Mouse (Mus musculus) heart, embryonic 14.5 days (tissue): Measurements from ENCODE around the gene Rpl12. TPM values are rescaled to one million over a fixed set of nuclear protein-coding genes. Genes with fewer than 3 reads are reported as not detected.
"Not testable (repeated sequence)": the region's sequence is repeated elsewhere in the genome, so short reads cannot be mapped to it uniquely, and the experiment has no call there.

Experiments
- ATAC-seq: fragments of 200-750 bp; cut with Nextera tagmentation; 2 replicates; pipeline ENCODE4 v1.8.0; 2017; ENCODE audit warnings: low read depth, moderate TSS enrichment; ENCODE audit not compliant: insufficient number of reproducible peaks, insufficient read depth, low FRiP score
- H3K27ac ChIP-seq, 2 experiments: fragments of 200-500 bp in 1 of 2; fragments of 300-500 bp in 1 of 2; sonication (generic) in 1 of 2; replicated peaks in 1 of 2; 2 replicates each; pipeline ENCODE4 v1.5.1; 2012 to 2014; ENCODE audit warnings: low read depth in 2 of 2, low read length in 2 of 2, control low read depth in 1 of 2, mild to moderate bottlenecking in 1 of 2, mixed read lengths in 1 of 2; ENCODE audit not compliant: control insufficient read depth in 1 of 2, insufficient read depth in 1 of 2
- H3K27me3 ChIP-seq: fragments of 300-500 bp; sonication (generic); 2 replicates; pipeline ENCODE4 v1.6.1; 2014; ENCODE audit warnings: mild to moderate bottlenecking, low read length, control low read depth; ENCODE audit not compliant: control insufficient read depth, insufficient read depth
- H3K36me3 ChIP-seq: fragments of 300-500 bp; sonication (generic); 2 replicates; pipeline ENCODE4 v1.6.1; 2014; ENCODE audit warnings: mild to moderate bottlenecking, control low read depth, low read length, mixed read lengths; ENCODE audit not compliant: control insufficient read depth, insufficient read depth
- H3K4me1 ChIP-seq, 2 experiments: fragments of 200-500 bp in 1 of 2; fragments of 300-500 bp in 1 of 2; sonication (generic) in 1 of 2; 2 replicates each; pipeline ENCODE4 v1.6.1; 2012 to 2014; ENCODE audit warnings: low read length in 2 of 2, control low read depth in 1 of 2, mixed read lengths in 1 of 2; ENCODE audit not compliant: control insufficient read depth in 2 of 2, insufficient read depth in 2 of 2
- H3K4me2 ChIP-seq: fragments of 300-500 bp; sonication (generic); 2 replicates; pipeline ENCODE4 v1.6.1; 2014; ENCODE audit warnings: mild to moderate bottlenecking, low read length
- H3K4me3 ChIP-seq, 2 experiments: fragments of 200-500 bp in 1 of 2; fragments of 300-500 bp in 1 of 2; sonication (generic) in 1 of 2; 2 replicates each; pipeline ENCODE4 v1.5.1; 2012 to 2014; ENCODE audit warnings: low read length in 2 of 2, mild to moderate bottlenecking in 2 of 2, control low read depth in 1 of 2, low read depth in 1 of 2, moderate library complexity in 1 of 2; ENCODE audit not compliant: control insufficient read depth in 1 of 2, insufficient read depth in 1 of 2
- H3K9ac ChIP-seq: fragments of 300-500 bp; sonication (generic); 2 replicates; pipeline ENCODE4 v1.6.1; 2014; ENCODE audit warnings: mild to moderate bottlenecking, low read length
- H3K9me3 ChIP-seq: fragments of 300-500 bp; sonication (generic); 2 replicates; pipeline ENCODE4 v1.6.1; 2016; ENCODE audit warnings: low read length, control low read depth; ENCODE audit not compliant: control insufficient read depth
- WGBS: fragments of 180-500 bp; shearing (Covaris S2); extraction: QIAGEN DNeasy Blood & Tissue Kit; methylation state at CpG from one replicate; pipeline ENCODE4 v1.1.7; 2014; 5-methylcytosine and 5-hydroxymethylcytosine counted together
- polyA plus RNA-seq: library from polyadenylated mRNA; unstranded; fragments of >200 nt; fragmentation: Nextera tagmentation; extraction: Ambion mirVana; gene quantifications from 2 replicates; pipeline ENCODE4 v1.2.1, GENCODE M21; 2014

The Rpl12 gene
- polyA plus RNA-seq, 1 experiment from 2014 or later = 129 TPM

- Histone ChIP-seq H3K9me3 (no peaks in the 10 kb centered on the region), H3K4me3 (no peak overlapping the region), H3K27ac (no peak overlapping the region), H3K4me1 (no peaks in the 10 kb centered on the region), H3K27me3 (no peaks in the 10 kb centered on the region), H3K4me2 (no peak overlapping the region), H3K9ac (no peak overlapping the region), H3K36me3 (0 out of 2 replicates have a peak, but pooled peaks cover under 1% of the 10 kb centered on the region)
- ATAC-seq = no peak
- 80% methylated on average over 4 of the region's 4 CpGs for WGBS
Measured at GRCm38 (mm10) chr2:32997792-32998191, 36.4 kb downstream of the Rpl12 start.

- Histone ChIP-seq H3K4me2 (no peak overlapping the region), H3K4me3 (no peak overlapping the region), H3K9ac (no peak overlapping the region), H3K4me1 (no peaks in the 10 kb centered on the region), H3K36me3 (0 out of 2 replicates have a peak, but pooled peaks cover 7% of the 10 kb centered on the region), H3K27ac (no peak overlapping the region), H3K27me3 (no peaks in the 10 kb centered on the region), H3K9me3 (no peaks in the 10 kb centered on the region)
- 85% methylated on average over 2 of the region's 2 CpGs for WGBS
- ATAC-seq = no peak
Measured at GRCm38 (mm10) chr2:32999752-33000151, 38.4 kb downstream of the Rpl12 start.

GRCm38 (mm10) chr2:33002144-33002543 is 40.8 kb downstream of the Rpl12 start:
- no peak for ATAC-seq
- Histone ChIP-seq H3K36me3 (0 out of 2 replicates have a peak, but pooled peaks cover 12% of the 10 kb centered on the region), H3K9ac (no peak overlapping the region), H3K4me2 (no peak overlapping the region), H3K27me3 (no peaks in the 10 kb centered on the region), H3K27ac (no peak overlapping the region), H3K9me3 (no peaks in the 10 kb centered on the region), H3K4me1 (peaks cover 0 to 4% of the 10 kb centered on the region in 2 experiments; a peak in 1 of 4 replicates), H3K4me3 (no peak overlapping the region)
- WGBS = 75% methylated on average over 7 of the region's 7 CpGs

- H3K4me3 ChIP-seq = no peak overlapping the region
- H3K27me3 ChIP-seq = no peaks in the 10 kb centered on the region
- WGBS = 48% methylated on average over 5 of the region's 5 CpGs
- no peak overlapping the region for H3K9ac ChIP-seq
- no peak overlapping the region for H3K27ac ChIP-seq
- no peak for ATAC-seq
- H3K36me3 ChIP-seq = 0 out of 2 replicates have a peak, but pooled peaks cover 12% of the 10 kb centered on the region
- no peaks in the 10 kb centered on the region for H3K9me3 ChIP-seq
- no peak overlapping the region for H3K4me2 ChIP-seq
- peaks cover 0 to 4% of the 10 kb centered on the region in 2 experiments; a peak in 1 of 4 replicates for H3K4me1 ChIP-seq
Measured at GRCm38 (mm10) chr2:33005041-33005440, 43.7 kb downstream of the Rpl12 start.

GRCm38 (mm10) chr2:33009055-33009454 is 47.7 kb downstream of the Rpl12 start:
- not testable (repeated sequence) for ATAC-seq, H3K27ac ChIP-seq

GRCm38 (mm10) chr2:33014877-33015276 is 53.5 kb downstream of the Rpl12 start:
- Histone ChIP-seq H3K4me3 (no peak overlapping the region), H3K9me3 (no peaks in the 10 kb centered on the region), H3K27ac (no peak overlapping the region), H3K36me3 (no peaks in the 10 kb centered on the region), H3K9ac (no peak overlapping the region), H3K4me2 (no peak overlapping the region), H3K4me1 (no peaks in the 10 kb centered on the region), H3K27me3 (no peaks in the 10 kb centered on the region)
- 83% methylated on average over 5 of the region's 5 CpGs for WGBS
- no peak for ATAC-seq

More at GRCm38 (mm10) chr2:33009055-33009454, 47.7 kb downstream of the Rpl12 start:
- not testable (repeated sequence) for H3K9me3 ChIP-seq, H3K4me1 ChIP-seq, H3K36me3 ChIP-seq, H3K4me2 ChIP-seq, H3K27me3 ChIP-seq, H3K9ac ChIP-seq, H3K4me3 ChIP-seq
- WGBS = 86% methylated on average over 4 of the region's 4 CpGs

Other genes with a start within 250 kb of the Rpl12 start
- gene Cdk9, start 248.5 kb upstream of the Rpl12 start, polyA plus RNA-seq = 44.5 and 45.3 TPM in 2 replicates
- gene Sh2d3c, start 240.5 kb upstream of the Rpl12 start, polyA plus RNA-seq = 23.7 and 27.7 TPM in 2 replicates
- gene 6330409D20Rik, start 220.5 kb upstream of the Rpl12 start, polyA plus RNA-seq = 0.68 TPM in 1 of 2 replicates, not detected in the other
- gene Tor2a, start 204.3 kb upstream of the Rpl12 start, polyA plus RNA-seq = 38.0 and 42.7 TPM in 2 replicates
- 0.22 TPM in 1 of 2 replicates, not detected in the other for gene Ttc16, start 185.9 kb upstream of the Rpl12 start, polyA plus RNA-seq
- gene Ptrh1, start 185.8 kb upstream of the Rpl12 start, polyA plus RNA-seq = 2.6 and 3.6 TPM in 2 replicates
- 0.35 and 0.36 TPM in 2 replicates for gene Cfap157, start 177.1 kb upstream of the Rpl12 start, polyA plus RNA-seq
- gene Stxbp1, start 114.3 kb upstream of the Rpl12 start, polyA plus RNA-seq = 28.7 and 29.7 TPM in 2 replicates
- gene Fam129b, start 85.4 kb upstream of the Rpl12 start, polyA plus RNA-seq = 18.1 and 25.1 TPM in 2 replicates
- 6.3 and 7.4 TPM in 2 replicates for gene Lrsam1, start 55 bp downstream of the Rpl12 start, polyA plus RNA-seq
- 16.9 and 17.1 TPM in 2 replicates for gene Slc2a8, start 20.5 kb downstream of the Rpl12 start, polyA plus RNA-seq
- gene Garnl3, start 170.1 kb downstream of the Rpl12 start, polyA plus RNA-seq = 9.0 and 11.0 TPM in 2 replicates